Mouse (Mus musculus) E14TG2a.4 (cell line): ENCODE measurements around the gene Abtb2.

ENCODE experiments used
- CTCF ChIP-seq: conservative IDR thresholded peaks from 2 replicates; pipeline ENCODE4 v1.5.1; 2014; ENCODE audit warnings: low read length
- NANOG ChIP-seq: IDR thresholded peaks from 2 replicates; pipeline ENCODE4 v1.6.1; 2014; ENCODE audit warnings: borderline replicate concordance, low read length, mixed read lengths

GRCm38 (mm10) chr2:103565171-103565591 lies 929 bp upstream of the Abtb2 start:
- no peak for TF ChIP-seq CTCF
- no peak for TF ChIP-seq NANOG
